Mouse (Mus musculus) ES-Bruce4 (cell line): ENCODE results near the gene Olfr1105. TPM values are rescaled to one million over a fixed set of nuclear protein-coding genes. Genes with fewer than 3 reads are reported as not detected.

Experiments used
- H3K27ac ChIP-seq: 2 replicates; pipeline ENCODE4 v1.5.1; 2012; ENCODE audit warnings: low read length, inconsistent platforms; ENCODE audit not compliant: insufficient read depth
- H3K27me3 ChIP-seq: 2 replicates; pipeline ENCODE4 v1.6.1; 2012; ENCODE audit warnings: mild to moderate bottlenecking, low read length, inconsistent platforms; ENCODE audit not compliant: control insufficient read depth, poor library complexity, insufficient read depth, severe bottlenecking
- H3K36me3 ChIP-seq: 2 replicates; pipeline ENCODE4 v1.6.1; 2012; ENCODE audit warnings: inconsistent platforms, mild to moderate bottlenecking, low read length, moderate library complexity; ENCODE audit not compliant: control insufficient read depth, poor library complexity, insufficient read depth, severe bottlenecking
- H3K4me1 ChIP-seq: one replicate; pipeline ENCODE4 v1.8.1; 2011; ENCODE audit warnings: low read length; ENCODE audit not compliant: control insufficient read depth, insufficient read depth
- H3K4me3 ChIP-seq: 2 replicates; pipeline ENCODE4 v1.5.1; 2011; ENCODE audit warnings: low read depth, mild to moderate bottlenecking, low read length
- H3K9ac ChIP-seq: 2 replicates; pipeline ENCODE4 v1.6.1; 2012; ENCODE audit warnings: low read depth, mild to moderate bottlenecking, inconsistent platforms; ENCODE audit not compliant: poor library complexity, severe bottlenecking
- H3K9me3 ChIP-seq: replicated peaks from 2 replicates; pipeline ENCODE4 v1.6.1; 2012; ENCODE audit warnings: mild to moderate bottlenecking, low read length, inconsistent platforms; ENCODE audit not compliant: control insufficient read depth, poor library complexity, insufficient read depth, severe bottlenecking
- CTCF ChIP-seq: IDR thresholded peaks from one replicate; pipeline ENCODE4 v1.8.1; 2011; ENCODE audit warnings: low read depth, low read length
- EP300 ChIP-seq: IDR thresholded peaks from 2 replicates; pipeline ENCODE4 v1.6.1; 2011; ENCODE audit warnings: low read depth, low read length; ENCODE audit not compliant: insufficient read depth
- POLR2A ChIP-seq: IDR thresholded peaks from one replicate; pipeline ENCODE4 v1.8.1; 2011; ENCODE audit warnings: low read length; ENCODE audit not compliant: insufficient read depth
- polyA plus RNA-seq: library from polyadenylated mRNA; stranded (reverse); fragments of >200 nt; gene quantifications from 2 replicates; pipeline ENCODE4 v1.2.4, GENCODE M21; 2011; ENCODE audit warnings: low read depth; ENCODE audit not compliant: missing spikeins, insufficient read depth, insufficient read length

Olfr1105 gene
- not detected in 2 replicates for polyA plus RNA-seq

- Histone ChIP-seq H3K9ac (no peak within 1 kb of the TSS), H3K4me1 (no peaks in the 10 kb centered on the region), H3K9me3 (no peaks in the 10 kb centered on the region), H3K36me3 (no peaks in the 10 kb centered on the region), H3K27ac (no peak within 1 kb of the TSS), H3K4me3 (no peak within 1 kb of the TSS), H3K27me3 (no peaks in the 10 kb centered on the region)
- TF ChIP-seq EP300 (no peak), POLR2A (no peak)
These were observed at the start of gene Olfr1105 for GRCm38 (mm10) chr2:87036431-87036830. Olfr1105 (minus strand) TSS chr2:87036531.

GRCm38 (mm10) chr2:87075717-87076116, 39.4 kb upstream of the Olfr1105 start, which contains the start of gene Olfr1107:
Olfr1107 (minus strand) TSS chr2:87075817.
- Histone ChIP-seq H3K9ac (no peak within 1 kb of the TSS), H3K4me1 (no peaks in the 10 kb centered on the region), H3K4me3 (no peak within 1 kb of the TSS), H3K9me3 (no peaks in the 10 kb centered on the region), H3K36me3 (no peaks in the 10 kb centered on the region), H3K27me3 (no peaks in the 10 kb centered on the region), H3K27ac (no peak within 1 kb of the TSS)
- TF ChIP-seq EP300 (no peak), POLR2A (no peak), CTCF (no peak)

GRCm38 (mm10) chr2:87052173-87052572, 15.8 kb upstream of the Olfr1105 start, which contains the start of gene Olfr1106:
Olfr1106 (minus strand) TSS chr2:87052273.
- Histone ChIP-seq H3K27ac (no peak within 1 kb of the TSS), H3K9ac (no peak within 1 kb of the TSS), H3K4me3 (no peak within 1 kb of the TSS), H3K9me3 (no peaks in the 10 kb centered on the region), H3K36me3 (no peaks in the 10 kb centered on the region), H3K27me3 (no peaks in the 10 kb centered on the region), H3K4me1 (no peaks in the 10 kb centered on the region)
- TF ChIP-seq CTCF (no peak), EP300 (no peak), POLR2A (no peak)

- H3K27ac ChIP-seq, result no peak within 1 kb of the TSS
- TF ChIP-seq EP300, result no peak
- no peak for TF ChIP-seq CTCF
- no peak for TF ChIP-seq POLR2A
- no peak within 1 kb of the TSS for H3K4me3 ChIP-seq
- H3K9me3 ChIP-seq, result no peaks in the 10 kb centered on the region
- H3K27me3 ChIP-seq, result no peaks in the 10 kb centered on the region
- H3K36me3 ChIP-seq, result no peaks in the 10 kb centered on the region
- no peaks in the 10 kb centered on the region for H3K4me1 ChIP-seq
- H3K9ac ChIP-seq, result no peak within 1 kb of the TSS
These were observed 9.4 kb downstream of the Olfr1105 start, which contains the start of gene Olfr1104 for GRCm38 (mm10) chr2:87026980-87027379. Olfr1104 (minus strand) TSS chr2:87027080.

- no peaks in the 10 kb centered on the region for H3K27me3 ChIP-seq
- TF ChIP-seq CTCF, result no peak
- TF ChIP-seq EP300, result no peak
- no peak for TF ChIP-seq POLR2A
- no peak within 1 kb of the TSS for H3K9ac ChIP-seq
- H3K27ac ChIP-seq, result no peak within 1 kb of the TSS
- H3K36me3 ChIP-seq, result no peaks in the 10 kb centered on the region
- H3K9me3 ChIP-seq, result no peaks in the 10 kb centered on the region
- no peaks in the 10 kb centered on the region for H3K4me1 ChIP-seq
- no peak within 1 kb of the TSS for H3K4me3 ChIP-seq
These were observed 38.2 kb downstream of the Olfr1105 start, which contains the start of gene Olfr1102 for GRCm38 (mm10) chr2:86998098-86998497. Olfr1102 (plus strand) TSS chr2:86998398.

- H3K4me3 ChIP-seq, result no peak within 1 kb of the TSS
- H3K9ac ChIP-seq, result no peak within 1 kb of the TSS
- no peak within 1 kb of the TSS for H3K27ac ChIP-seq
- H3K27me3 ChIP-seq, result no peaks in the 10 kb centered on the region
- TF ChIP-seq EP300 (no peak), POLR2A (no peak), CTCF (no peak)
- no peaks in the 10 kb centered on the region for H3K9me3 ChIP-seq
- no peaks in the 10 kb centered on the region for H3K4me1 ChIP-seq
- no peaks in the 10 kb centered on the region for H3K36me3 ChIP-seq
These were observed 45.2 kb downstream of the Olfr1105 start, which contains the start of gene Olfr1101 for GRCm38 (mm10) chr2:86991121-86991520. Olfr1101 (minus strand) TSS chr2:86991221.

Other genes starting within 250 kb of the Olfr1105 start
- not detected in 2 replicates for gene Olfr141, start 226.5 kb downstream of the Olfr1105 start, polyA plus RNA-seq
- gene Olfr1094, start 211.9 kb downstream of the Olfr1105 start, polyA plus RNA-seq, result not detected in 2 replicates
- gene Olfr1095, start 184.8 kb downstream of the Olfr1105 start, polyA plus RNA-seq, result not detected in 2 replicates
- not detected in 2 replicates for gene Gm13723, start 161.7 kb downstream of the Olfr1105 start, polyA plus RNA-seq
- not detected in 2 replicates for gene Olfr1097, start 144.3 kb downstream of the Olfr1105 start, polyA plus RNA-seq
- gene Olfr1098, start 112.0 kb downstream of the Olfr1105 start, polyA plus RNA-seq, result not detected in 2 replicates
- not detected in 2 replicates for gene Olfr1099, start 75.8 kb downstream of the Olfr1105 start, polyA plus RNA-seq
- not detected in 2 replicates for gene Olfr1100, start 56.6 kb downstream of the Olfr1105 start, polyA plus RNA-seq
- not detected in 2 replicates for gene Olfr1101, start 45.3 kb downstream of the Olfr1105 start, polyA plus RNA-seq
- not detected in 2 replicates for gene Olfr1102, start 38.1 kb downstream of the Olfr1105 start, polyA plus RNA-seq
- gene Olfr1104, start 9.5 kb downstream of the Olfr1105 start, polyA plus RNA-seq, result not detected in 2 replicates
- not detected in 2 replicates for gene Olfr1106, start 15.7 kb upstream of the Olfr1105 start, polyA plus RNA-seq
- not detected in 2 replicates for gene Olfr1107, start 39.3 kb upstream of the Olfr1105 start, polyA plus RNA-seq
- not detected in 2 replicates for gene Olfr1109, start 59.5 kb upstream of the Olfr1105 start, polyA plus RNA-seq
- not detected in 2 replicates for gene Olfr259, start 78.0 kb upstream of the Olfr1105 start, polyA plus RNA-seq
- not detected in 2 replicates for gene Olfr1110, start 103.8 kb upstream of the Olfr1105 start, polyA plus RNA-seq
- not detected in 2 replicates for gene Olfr1111, start 116.1 kb upstream of the Olfr1105 start, polyA plus RNA-seq
- gene Olfr1112, start 151.3 kb upstream of the Olfr1105 start, polyA plus RNA-seq, result not detected in 2 replicates
- not detected in 2 replicates for gene Olfr1113, start 172.4 kb upstream of the Olfr1105 start, polyA plus RNA-seq
- not detected in 2 replicates for gene Olfr1115, start 211.5 kb upstream of the Olfr1105 start, polyA plus RNA-seq
- 0.10 TPM in 1 of 2 replicates, not detected in the other for gene Olfr1116, start 231.0 kb upstream of the Olfr1105 start, polyA plus RNA-seq